Mouse (Mus musculus): ENCODE measurements at regions not wholly inside any gene's neighbourhood (a gene's known extent, or its start where the extent isn't known, plus 50 kb on each side); places are given as distances from the start of the nearest gene placed in this dataset.

GRCm38 (mm10) chr10:70368685-70369084 is 71.6 kb upstream of the Fam13c start:
- no peak for TF ChIP-seq POLR2A (IDR thresholded peaks at IDR 0.05; ENCODE audit: borderline replicate concordance, insufficient read depth, low read length)
- TF ChIP-seq CTCF (IDR thresholded peaks at IDR 0.05; ENCODE audit: borderline replicate concordance, insufficient read depth, low read depth, low read length) = peak; percentile 84

All from cerebellum, adult 2 months (tissue).